Mouse (Mus musculus): ENCODE results near the gene Aatk.

DNA sequence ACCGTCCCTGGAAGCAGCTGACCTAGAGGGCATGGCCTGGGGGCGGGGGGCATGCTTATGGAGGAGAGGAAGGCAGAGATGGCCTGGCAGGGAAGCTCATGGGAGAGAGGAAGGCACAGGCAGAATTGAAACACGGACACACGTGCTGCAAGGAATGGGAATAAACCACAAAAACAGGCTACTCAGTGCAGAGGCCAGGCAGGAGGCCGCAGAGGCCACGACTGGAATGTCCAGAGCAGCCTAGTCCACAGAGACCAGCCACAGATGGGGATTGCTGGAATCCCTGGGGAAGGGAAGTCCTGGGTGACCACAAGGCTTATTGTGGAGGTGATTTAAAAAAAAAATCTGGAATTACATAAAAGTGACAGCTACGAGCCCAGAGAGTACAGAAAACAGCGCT lies 2.1 kb upstream of the Aatk start:
- no peak for TF ChIP-seq ZNF384 (IDR thresholded peaks at IDR 0.05; ENCODE audit: low read depth, low read length)
- no peak for TF ChIP-seq CHD2 (IDR thresholded peaks at IDR 0.05; ENCODE audit: low read depth, low read length)
- no peak for TF ChIP-seq HCFC1 (IDR thresholded peaks at IDR 0.05; ENCODE audit: borderline replicate concordance, insufficient read depth, low read length)
- no peak for TF ChIP-seq MAFK (IDR thresholded peaks at IDR 0.05; ENCODE audit: insufficient read depth, low read depth, low read length)

Data from ES-E14 (cell line).